Mouse (Mus musculus): ENCODE results near the gene Map3k4. TPM values are rescaled to one million over a fixed set of nuclear protein-coding genes. Genes with fewer than 3 reads are reported as not detected.

The Map3k4 gene
- 11.3 and 17.1 TPM in 2 replicates for total RNA-seq (2015)
- 20.1 and 25.1 TPM in 2 replicates for total RNA-seq (2017)

GRCm38 (mm10) chr17:12318663-12319201 lies at the start of gene Map3k4:
Gene Map3k4 (minus strand): TSS chr17:12318796.
- peak; percentile 94 for ATAC-seq (replicated peaks; ENCODE audit: poor library complexity)

- ATAC-seq (replicated peaks; ENCODE audit: poor library complexity), result peak; percentile 80
Measured at GRCm38 (mm10) chr17:12367373-12367930, 48.9 kb upstream of the Map3k4 start.

GRCm38 (mm10) chr17:12364426-12364735 lies 45.8 kb upstream of the Map3k4 start:
- ATAC-seq (replicated peaks; ENCODE audit: poor library complexity), result peak; percentile 30

- peak; percentile 87 for ATAC-seq (replicated peaks; ENCODE audit: poor library complexity)
Measured at GRCm38 (mm10) chr17:12363601-12364425, 45.2 kb upstream of the Map3k4 start.

GRCm38 (mm10) chr17:12359876-12360275 lies 41.3 kb upstream of the Map3k4 start:
- ATAC-seq (replicated peaks; ENCODE audit: poor library complexity), result no peak

GRCm38 (mm10) chr17:12352781-12353180 lies 34.2 kb upstream of the Map3k4 start:
- no peak for ATAC-seq (replicated peaks; ENCODE audit: poor library complexity)

GRCm38 (mm10) chr17:12351564-12351963 lies 33.0 kb upstream of the Map3k4 start:
- no peak for ATAC-seq (replicated peaks; ENCODE audit: poor library complexity)

- no peak for ATAC-seq (replicated peaks; ENCODE audit: poor library complexity)
Measured at GRCm38 (mm10) chr17:12347462-12347861, 28.9 kb upstream of the Map3k4 start.

GRCm38 (mm10) chr17:12343702-12344376 lies 25.2 kb upstream of the Map3k4 start:
- ATAC-seq (replicated peaks; ENCODE audit: poor library complexity), result no peak

GRCm38 (mm10) chr17:12337156-12337555 lies 18.6 kb upstream of the Map3k4 start:
- ATAC-seq (replicated peaks; ENCODE audit: poor library complexity), result no peak

- no peak for ATAC-seq (replicated peaks; ENCODE audit: poor library complexity)
Measured at GRCm38 (mm10) chr17:12336073-12336868, 17.7 kb upstream of the Map3k4 start.

GRCm38 (mm10) chr17:12335115-12335514 lies 16.5 kb upstream of the Map3k4 start:
- no peak for ATAC-seq (replicated peaks; ENCODE audit: poor library complexity)

- peak; percentile 65 for ATAC-seq (replicated peaks; ENCODE audit: poor library complexity)
Measured at GRCm38 (mm10) chr17:12327847-12328518, 9.4 kb upstream of the Map3k4 start.

GRCm38 (mm10) chr17:12319786-12320185 lies 1.2 kb upstream of the Map3k4 start:
- no peak for ATAC-seq (replicated peaks; ENCODE audit: poor library complexity)

GRCm38 (mm10) chr17:12317954-12318651 lies 493 bp downstream of the Map3k4 start:
- ATAC-seq (replicated peaks; ENCODE audit: poor library complexity), result peak; percentile 20

GRCm38 (mm10) chr17:12317607-12317953 lies 1.0 kb downstream of the Map3k4 start:
- ATAC-seq (replicated peaks; ENCODE audit: poor library complexity), result no peak

GRCm38 (mm10) chr17:12316251-12316650 lies 2.3 kb downstream of the Map3k4 start:
- ATAC-seq (replicated peaks; ENCODE audit: poor library complexity), result no peak

GRCm38 (mm10) chr17:12312248-12312647 lies 6.3 kb downstream of the Map3k4 start:
- ATAC-seq (replicated peaks; ENCODE audit: poor library complexity), result no peak

GRCm38 (mm10) chr17:12309493-12309892 lies 9.1 kb downstream of the Map3k4 start:
- no peak for ATAC-seq (replicated peaks; ENCODE audit: poor library complexity)

- no peak for ATAC-seq (replicated peaks; ENCODE audit: poor library complexity)
Measured at GRCm38 (mm10) chr17:12309059-12309458, 9.5 kb downstream of the Map3k4 start.
